Mouse (Mus musculus) heart, embryonic 13.5 days (tissue): ENCODE measurements around the gene Pex26. TPM values are rescaled to one million over a fixed set of nuclear protein-coding genes. Genes with fewer than 3 reads are reported as not detected.

Experiments
- ATAC-seq: fragments of 200-750 bp; cut with Nextera tagmentation; 2 replicates; pipeline ENCODE4 v1.8.0; 2017; ENCODE audit warnings: moderate TSS enrichment; ENCODE audit not compliant: insufficient number of reproducible peaks, low FRiP score, low TSS enrichment; ENCODE audit errors: extremely low read depth
- H3K27ac ChIP-seq: fragments of 300-500 bp; sonication (generic); replicated peaks from 2 replicates; pipeline ENCODE4 v1.5.1; 2015; ENCODE audit warnings: moderate library complexity, mild to moderate bottlenecking, inconsistent platforms
- H3K27me3 ChIP-seq: fragments of 300-500 bp; sonication (generic); replicated peaks from 2 replicates; pipeline ENCODE4 v1.6.1; 2015; ENCODE audit warnings: mild to moderate bottlenecking, inconsistent platforms
- H3K36me3 ChIP-seq: fragments of 300-500 bp; sonication (generic); 2 replicates; pipeline ENCODE4 v1.6.1; 2015; ENCODE audit warnings: mild to moderate bottlenecking, inconsistent platforms
- H3K4me1 ChIP-seq: fragments of 300-500 bp; sonication (generic); 2 replicates; pipeline ENCODE4 v1.6.1; 2015; ENCODE audit warnings: inconsistent platforms
- H3K4me2 ChIP-seq: fragments of 300-500 bp; sonication (generic); 2 replicates; pipeline ENCODE4 v1.6.1; 2015; ENCODE audit warnings: inconsistent platforms, mild to moderate bottlenecking, moderate library complexity
- H3K4me3 ChIP-seq: fragments of 300-500 bp; sonication (generic); 2 replicates; pipeline ENCODE4 v1.5.1; 2015; ENCODE audit warnings: moderate library complexity, mild to moderate bottlenecking, inconsistent platforms
- H3K9ac ChIP-seq: fragments of 300-500 bp; sonication (generic); 2 replicates; pipeline ENCODE4 v1.6.1; 2015; ENCODE audit warnings: inconsistent platforms, mild to moderate bottlenecking, moderate library complexity
- H3K9me3 ChIP-seq: fragments of 300-500 bp; sonication (generic); 2 replicates; pipeline ENCODE4 v1.6.1; 2016; ENCODE audit warnings: inconsistent platforms
- WGBS: fragments of 180-500 bp; shearing (Covaris S2); methylation state at CpG from one replicate; pipeline ENCODE4 v1.1.7; 2015; ENCODE audit warnings: mixed read lengths; 5-methylcytosine and 5-hydroxymethylcytosine counted together
- polyA plus RNA-seq: library from polyadenylated mRNA; unstranded; fragments of >200 nt; fragmentation: Nextera tagmentation; extraction: Ambion mirVana; gene quantifications from 2 replicates; pipeline ENCODE4 v1.2.1, GENCODE M21; 2015

Pex26 gene
- polyA plus RNA-seq, 1 experiment from 2014 or later = 4.7 TPM

DNA sequence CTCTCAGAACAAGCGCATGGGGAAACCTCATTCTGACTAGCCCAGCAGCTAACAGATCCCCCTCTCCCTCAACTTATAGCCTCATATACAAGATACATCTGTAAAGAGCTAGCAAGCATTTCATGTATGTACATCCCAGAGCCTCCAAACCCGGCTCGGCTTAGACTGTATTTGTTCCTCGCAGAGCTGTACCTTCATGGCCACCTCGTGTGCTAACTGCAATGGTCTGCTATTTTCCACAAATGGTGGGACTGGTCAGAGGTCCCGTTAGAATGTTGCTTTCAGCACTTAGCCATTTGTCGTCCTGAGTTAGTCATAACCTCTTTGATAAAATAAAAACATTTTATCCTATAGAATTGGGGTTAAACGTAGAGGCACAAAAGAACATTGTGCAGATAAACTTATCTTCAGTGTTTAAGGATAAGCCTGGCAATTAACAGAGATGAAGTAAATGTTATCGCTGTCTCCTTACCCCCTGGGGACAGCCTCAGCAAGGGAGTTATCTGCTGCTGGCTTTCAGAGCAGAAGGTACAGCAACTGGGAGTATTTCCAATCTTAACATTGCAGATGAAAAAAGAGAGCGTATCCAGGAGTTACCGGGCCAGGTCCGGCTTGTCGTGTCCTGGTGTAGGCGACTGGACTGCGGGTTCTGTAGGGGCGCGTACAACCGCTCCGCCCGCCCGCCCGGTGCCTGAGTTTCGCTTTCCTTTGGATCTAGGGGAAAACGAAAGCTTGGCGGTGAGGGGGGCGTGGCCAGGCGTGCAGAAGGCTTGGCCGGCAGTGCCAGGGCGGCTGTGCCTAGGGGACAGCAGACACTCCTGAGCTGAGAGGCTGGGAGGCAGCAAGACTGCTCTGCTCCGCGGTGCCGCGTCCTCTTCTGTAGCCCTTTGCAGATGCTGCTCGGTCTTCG is 61.9 kb downstream of the Pex26 start, which contains the start of gene Usp18:
TSS of gene Usp18 (plus strand) at position 780 of the 910 bp plus-strand sequence.
- Histone ChIP-seq H3K27ac (no peak within 1 kb of the TSS), H3K27me3 (peaks cover 35% of the 10 kb centered on the region), H3K9me3 (no peaks in the 10 kb centered on the region), H3K36me3 (no peaks in the 10 kb centered on the region), H3K4me1 (peaks cover 6% of the 10 kb centered on the region), H3K9ac (peak within 1 kb of the TSS; percentile 82), H3K4me2 (peak within 1 kb of the TSS; percentile 82), H3K4me3 (peak within 1 kb of the TSS; percentile 78)
- 5% methylated on average over 34 of the region's 35 CpGs for WGBS
- peak; percentile 83 for ATAC-seq

DNA sequence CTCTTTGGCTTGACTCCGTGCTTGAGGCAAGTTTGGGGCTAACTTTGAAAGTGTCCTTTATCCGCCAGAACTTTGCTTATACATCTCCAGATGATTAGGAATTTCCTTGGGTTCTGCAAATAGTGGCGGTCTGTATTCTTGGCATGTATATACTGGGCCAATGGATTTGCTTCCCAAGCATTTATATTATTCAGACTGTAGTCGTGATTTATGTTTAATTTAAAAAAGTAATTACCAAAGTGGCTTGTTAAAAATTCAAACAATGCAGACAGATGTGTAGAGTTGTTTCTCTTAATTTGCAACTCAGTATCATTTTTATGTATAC is 62.5 kb downstream of the Pex26 start:
- WGBS = 14% methylated on average over 4 of the region's 4 CpGs
- Histone ChIP-seq H3K36me3 (no peaks in the 10 kb centered on the region), H3K4me1 (peaks cover 6% of the 10 kb centered on the region), H3K27ac (no peak overlapping the region), H3K4me2 (peak overlapping the region; percentile 82), H3K9ac (peak overlapping the region; percentile 82), H3K9me3 (no peaks in the 10 kb centered on the region), H3K27me3 (peaks cover 33% of the 10 kb centered on the region), H3K4me3 (peak overlapping the region; percentile 78)
- no peak for ATAC-seq

Other genes starting within 250 kb of the Pex26 start
- gene Mical3, start 52.7 kb upstream of the Pex26 start, polyA plus RNA-seq = 28.2 and 29.2 TPM in 2 replicates
- 0.31 TPM in 2 replicates for gene Tuba8, start 27.0 kb downstream of the Pex26 start, polyA plus RNA-seq
- gene Usp18, start 62.2 kb downstream of the Pex26 start, polyA plus RNA-seq = 1.8 and 2.6 TPM in 2 replicates
- gene Slc6a13, start 116.6 kb downstream of the Pex26 start, polyA plus RNA-seq = 8.5 and 9.2 TPM in 2 replicates
- gene Slc6a12, start 159.4 kb downstream of the Pex26 start, polyA plus RNA-seq = 0.37 TPM in 1 of 2 replicates, not detected in the other